Mouse (Mus musculus) retina, postnatal 7 days (tissue): Measurements from ENCODE around the gene Syne1.
"Not testable (repeated sequence)": the region's sequence is repeated elsewhere in the genome, so short reads cannot be mapped to it uniquely, and the experiment has no call there.

Experiments used
- DNase-seq: peaks from one replicate; pipeline ENCODE4 v3.0.0-alpha.2; 2012; ENCODE audit warnings: low read depth, low spot score

Syne1 gene

DNA sequence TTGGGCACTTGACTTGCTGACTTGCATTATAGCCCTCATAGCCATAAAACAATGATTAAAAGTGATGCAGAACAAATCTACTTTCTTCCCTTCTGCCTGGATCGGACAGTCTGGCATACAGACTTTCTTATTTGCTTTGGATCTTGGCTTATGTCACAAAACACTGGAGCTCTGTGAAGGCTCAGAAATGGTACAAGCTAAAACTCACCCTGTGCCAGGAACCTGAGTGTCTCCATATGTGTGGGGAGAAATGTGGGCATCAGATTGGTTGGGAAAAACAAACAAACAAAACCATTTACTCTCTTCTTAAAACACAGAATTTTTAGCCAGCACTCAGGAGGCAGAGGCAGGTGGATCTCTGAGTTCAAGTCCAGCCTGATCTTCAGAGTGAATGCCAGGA, 30.6 kb downstream of the Syne1 start:
- no peak for DNase-seq

DNA sequence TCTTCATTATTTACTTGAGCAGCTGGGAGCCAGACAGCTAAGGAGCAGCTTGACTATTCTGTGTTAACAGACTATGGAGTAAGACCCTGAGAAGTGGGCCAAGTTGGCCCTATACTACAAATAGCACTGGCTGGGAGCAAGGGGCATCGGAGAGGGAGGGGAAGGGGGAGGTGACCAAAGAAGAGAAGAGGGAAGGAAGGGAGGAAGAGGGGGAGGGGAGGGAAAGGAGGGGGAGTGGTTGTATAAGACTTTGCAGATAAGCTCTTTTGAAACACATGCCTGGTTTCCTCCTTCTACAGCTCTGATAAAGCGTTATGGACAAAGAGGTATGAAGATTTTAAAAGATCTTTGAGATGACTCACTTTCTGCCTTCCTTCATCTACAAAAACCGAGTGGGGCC, 36.0 kb downstream of the Syne1 start:
- no peak for DNase-seq

DNA sequence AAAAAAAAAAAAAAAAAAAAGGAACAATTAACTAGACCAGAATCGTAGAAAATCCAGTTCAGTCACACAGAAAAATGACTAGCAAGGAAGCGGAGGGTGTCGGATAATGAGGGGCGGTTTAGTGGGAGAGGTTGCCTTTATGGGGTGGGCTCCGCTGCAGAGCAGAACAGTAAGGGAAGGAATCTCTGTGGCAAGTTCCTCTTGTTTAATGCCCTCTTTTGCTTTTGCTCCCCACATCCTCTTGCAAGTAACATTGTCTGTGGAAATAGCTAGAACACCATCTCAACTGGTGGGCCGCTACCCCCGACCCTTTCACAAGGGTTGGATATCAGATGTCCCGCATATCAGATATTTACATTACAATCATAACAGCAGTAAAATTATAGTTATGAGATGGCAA, 37.1 kb downstream of the Syne1 start:
- DNase-seq, result no peak

DNA sequence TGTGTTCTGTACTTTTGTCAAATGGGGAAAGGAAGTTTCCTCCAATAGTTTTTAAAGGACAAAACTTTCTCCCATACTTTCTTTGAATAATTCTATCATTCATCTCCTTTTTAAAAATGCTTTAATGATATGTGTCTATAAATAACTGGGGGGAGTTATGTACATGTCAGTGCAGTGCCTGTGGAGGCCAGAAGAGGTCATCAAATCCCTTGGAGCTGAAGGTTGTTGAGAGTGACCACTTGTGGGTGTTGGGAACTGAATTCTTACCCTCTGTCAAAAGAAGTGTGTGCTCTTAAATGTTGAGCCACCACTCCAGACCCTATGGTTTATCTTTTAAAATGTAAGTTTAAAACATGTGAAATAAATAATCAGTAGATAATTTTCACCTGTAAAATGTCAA, 39.0 kb downstream of the Syne1 start:
- DNase-seq, result no peak

DNA sequence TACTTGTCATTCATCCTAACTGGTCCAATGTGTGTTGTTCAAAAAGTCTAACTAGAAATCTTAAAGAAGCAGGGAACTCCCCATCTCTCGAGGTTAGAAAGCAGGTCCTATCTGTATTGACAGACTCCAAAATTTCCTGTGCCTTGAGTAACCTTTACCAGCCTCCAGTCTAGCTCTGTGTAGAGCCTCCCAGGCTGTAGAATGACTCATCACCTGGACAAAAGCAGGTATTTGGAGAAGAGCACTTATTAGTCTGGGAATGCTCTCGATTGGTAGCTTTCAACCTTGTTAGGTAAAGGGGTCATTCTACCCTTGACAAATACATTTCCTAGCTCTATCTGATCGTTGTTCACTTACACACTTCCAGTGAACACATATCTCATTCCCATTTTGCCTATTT, 39.9 kb downstream of the Syne1 start:
- no peak for DNase-seq

DNA sequence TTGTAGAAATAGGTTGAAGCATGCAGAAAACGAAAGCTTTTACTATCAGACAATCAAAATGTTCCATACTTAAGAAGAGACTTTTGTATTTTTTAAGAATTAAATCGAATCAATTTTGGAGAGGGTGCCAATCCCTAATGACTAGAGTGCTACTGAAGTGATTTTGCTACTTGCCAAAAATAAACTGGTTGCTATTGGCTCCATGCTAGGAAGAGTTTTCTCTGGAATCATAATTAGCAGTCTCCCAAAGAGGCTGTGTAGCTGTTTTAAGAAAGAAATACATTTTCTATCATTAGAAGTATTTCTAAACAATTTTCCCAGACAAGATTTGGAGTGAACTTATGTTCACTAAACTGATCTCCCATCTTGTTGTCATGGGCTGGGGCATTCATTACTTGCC, 43.8 kb downstream of the Syne1 start:
- DNase-seq, result no peak

DNA sequence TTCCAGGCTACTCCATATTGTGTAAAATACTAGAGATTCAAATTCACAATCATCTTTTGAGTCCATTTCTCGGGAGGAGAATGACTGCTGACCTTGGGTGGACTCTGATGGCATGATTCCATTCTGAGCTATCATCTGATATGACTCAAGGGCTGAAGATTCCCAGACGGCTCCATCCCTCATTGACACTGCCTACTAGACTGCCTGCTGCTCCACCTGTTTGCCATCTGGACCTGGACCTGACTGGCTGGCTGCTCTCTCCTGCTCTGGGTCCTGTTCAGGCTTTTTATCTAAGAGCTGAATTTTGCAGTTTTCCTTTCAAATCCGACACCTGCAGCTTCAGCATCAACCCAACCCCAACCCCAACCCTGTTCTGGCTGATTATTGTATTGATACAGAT, 46.5 kb downstream of the Syne1 start:
- no peak for DNase-seq

DNA sequence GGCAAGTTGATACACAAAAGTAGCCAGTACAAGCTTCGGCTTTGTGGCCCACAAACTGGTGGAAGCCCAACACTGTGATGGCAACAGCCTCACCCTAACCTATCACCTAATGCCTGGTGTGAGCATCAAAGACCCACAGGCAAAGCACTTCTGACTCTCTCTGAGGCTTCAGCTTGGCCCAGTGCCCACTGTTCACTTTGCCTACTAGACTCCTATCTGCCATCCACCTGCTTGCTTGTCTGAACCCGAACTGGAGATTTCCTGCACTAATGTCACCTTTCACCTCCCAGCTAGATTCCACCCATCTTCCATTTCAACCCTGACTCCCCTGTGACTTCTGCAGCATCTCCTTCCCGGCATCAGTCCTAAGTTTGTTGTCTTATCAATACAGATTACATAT, 47.4 kb downstream of the Syne1 start:
- no peak for DNase-seq

DNA sequence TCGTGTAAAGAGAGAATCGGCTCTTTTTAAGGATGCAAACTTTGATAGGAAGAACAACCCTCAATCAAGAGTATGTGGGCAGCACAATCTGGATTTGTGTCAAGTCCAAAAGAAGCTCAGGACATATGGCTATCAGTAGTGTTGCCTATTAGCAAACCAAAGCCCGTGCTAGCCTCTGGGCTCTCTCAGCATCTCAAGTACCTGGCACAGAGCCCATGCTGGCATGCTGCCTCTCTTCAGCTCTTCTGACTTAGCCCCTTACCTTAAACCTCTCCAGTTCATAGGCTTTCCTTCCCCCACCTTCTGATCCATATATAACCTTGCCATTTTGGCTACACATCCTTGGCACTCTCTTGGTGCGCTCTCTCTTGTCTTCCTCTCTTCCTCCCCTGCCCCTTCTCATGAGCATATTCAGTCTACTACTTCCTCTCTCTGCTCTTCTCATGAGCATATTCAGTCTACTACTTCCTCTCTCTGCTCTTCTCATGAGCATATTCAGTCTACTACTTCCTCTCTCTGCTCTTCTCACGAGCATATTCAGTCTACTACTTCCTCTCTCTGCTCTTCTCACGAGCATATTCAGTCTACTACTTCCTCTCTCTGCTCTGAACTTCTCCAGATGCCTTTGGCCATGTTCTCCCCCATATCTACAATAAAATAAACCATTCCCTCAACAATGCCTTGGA, 51.5 kb downstream of the Syne1 start:
- not testable (repeated sequence) for DNase-seq

DNA sequence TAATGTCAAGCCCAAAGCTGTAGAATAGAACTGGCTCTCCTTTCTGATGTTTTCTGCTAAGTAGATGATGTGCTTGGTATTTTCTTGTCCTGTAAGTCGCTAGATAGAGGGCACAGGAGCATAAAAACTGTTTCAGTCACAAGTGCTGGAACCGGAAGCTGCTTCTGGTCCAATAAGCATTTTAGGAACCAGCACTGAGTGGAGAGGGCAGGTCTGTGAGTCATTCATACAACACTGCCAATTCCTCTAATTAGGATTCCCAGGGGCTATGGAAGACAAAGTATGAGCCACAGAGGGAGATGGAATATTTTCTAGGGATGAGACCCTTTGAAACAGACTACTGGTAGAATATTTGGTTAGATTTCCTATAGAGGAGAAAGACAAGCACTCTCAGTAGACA, 53.4 kb downstream of the Syne1 start:
- no peak for DNase-seq

DNA sequence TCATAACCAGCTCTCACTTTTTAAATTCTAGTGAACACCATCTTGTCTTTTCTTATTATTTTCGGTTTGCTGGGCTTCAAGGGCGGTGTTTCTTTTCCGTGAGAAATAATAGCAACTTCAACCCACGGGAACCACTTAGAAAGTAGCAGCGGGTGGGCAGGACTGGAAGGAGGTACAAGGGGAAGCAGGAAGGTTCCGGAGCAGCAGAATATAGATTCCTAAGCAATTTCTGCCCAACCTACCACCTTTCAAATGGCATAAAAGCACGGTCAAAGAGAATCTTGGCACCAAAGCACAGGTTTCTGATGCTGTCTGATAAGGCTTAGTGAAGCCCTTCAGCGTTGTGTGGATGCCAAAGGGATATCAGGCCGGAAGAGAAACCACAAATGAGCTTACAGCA, 60.2 kb downstream of the Syne1 start:
- DNase-seq, result no peak

DNA sequence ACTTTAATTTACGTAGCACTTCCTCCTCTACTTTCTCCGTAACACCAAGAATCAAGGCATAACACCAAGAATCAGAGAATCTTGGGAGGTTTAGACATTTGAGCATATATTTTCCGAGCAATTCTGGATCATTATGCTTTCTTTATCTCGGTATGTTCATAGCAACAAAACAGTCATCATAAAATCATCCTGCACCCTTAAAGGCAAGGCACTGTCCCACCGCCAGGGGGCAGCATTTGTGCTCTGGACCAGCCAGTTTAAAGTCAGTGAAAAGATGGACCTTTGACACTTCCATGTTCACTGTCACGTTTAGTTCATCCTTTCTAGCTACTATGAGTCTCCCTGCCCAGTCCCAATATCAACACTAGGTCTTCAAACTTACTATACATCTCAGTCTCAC, 61.3 kb downstream of the Syne1 start:
- DNase-seq, result no peak

DNA sequence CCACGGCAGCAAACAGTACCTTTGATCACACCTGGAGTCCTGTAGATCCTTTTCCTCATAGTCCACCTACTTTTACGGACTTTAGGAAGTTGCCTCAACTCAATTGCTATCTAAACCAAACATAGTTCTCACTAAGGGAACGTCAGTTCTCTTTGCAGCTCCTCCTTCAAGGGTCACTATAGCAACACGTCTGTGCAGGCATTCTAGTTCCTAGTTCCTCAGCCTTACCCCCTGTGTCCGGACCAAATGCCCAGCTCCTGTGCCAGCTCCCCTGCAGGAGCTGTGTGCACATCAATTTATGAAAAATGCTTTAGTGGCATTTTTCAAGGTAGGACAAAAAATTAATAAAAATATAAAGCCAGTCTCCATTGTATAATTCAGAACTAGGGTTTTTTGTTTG, 63.2 kb downstream of the Syne1 start:
- no peak for DNase-seq

DNA sequence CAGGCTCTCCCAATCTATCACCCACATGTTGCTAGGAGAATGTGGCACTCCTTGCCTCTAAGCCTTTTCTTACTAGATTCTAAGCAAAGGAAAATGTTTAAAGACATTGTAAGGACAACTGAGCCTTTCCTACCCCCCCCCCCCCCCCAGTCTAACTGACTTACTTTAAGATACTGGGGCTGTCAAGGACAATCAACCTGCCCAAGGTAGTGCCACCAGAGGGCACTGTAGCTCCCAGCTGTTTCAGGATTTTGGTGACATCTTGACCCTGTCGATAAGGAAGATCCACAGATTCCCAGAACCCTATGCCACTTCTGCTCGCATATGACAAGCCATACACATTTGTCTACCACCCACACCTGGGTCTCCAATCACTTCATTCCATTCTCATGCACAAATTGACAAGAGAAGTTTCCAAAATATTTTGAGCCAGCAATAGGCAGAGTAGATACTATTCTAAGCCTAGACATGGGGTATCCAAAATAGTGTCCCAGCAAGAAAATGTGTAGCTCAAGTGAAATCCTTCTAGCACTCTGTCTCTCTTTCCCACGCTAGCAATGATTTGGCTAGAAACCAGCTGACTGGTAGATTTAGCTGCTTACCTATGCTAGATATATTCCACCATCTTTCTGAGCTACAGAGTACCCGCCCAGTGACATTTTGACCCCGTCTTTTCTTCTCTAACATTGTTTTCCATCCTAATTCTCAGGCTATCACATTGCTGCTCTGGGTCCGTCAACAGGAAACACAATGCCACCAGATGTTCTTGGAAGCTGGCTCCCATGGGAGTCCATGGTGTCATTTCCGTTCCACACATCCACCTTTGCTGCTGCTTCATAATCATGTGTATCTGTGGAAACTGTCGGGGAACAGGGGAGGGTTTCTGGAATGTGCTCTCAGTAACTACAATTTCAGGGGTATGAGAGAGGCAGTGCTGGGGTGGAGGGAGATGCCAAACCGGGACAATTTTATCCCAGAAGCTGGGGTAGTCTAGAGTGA, 70.4 kb downstream of the Syne1 start:
- DNase-seq, result no peak

DNA sequence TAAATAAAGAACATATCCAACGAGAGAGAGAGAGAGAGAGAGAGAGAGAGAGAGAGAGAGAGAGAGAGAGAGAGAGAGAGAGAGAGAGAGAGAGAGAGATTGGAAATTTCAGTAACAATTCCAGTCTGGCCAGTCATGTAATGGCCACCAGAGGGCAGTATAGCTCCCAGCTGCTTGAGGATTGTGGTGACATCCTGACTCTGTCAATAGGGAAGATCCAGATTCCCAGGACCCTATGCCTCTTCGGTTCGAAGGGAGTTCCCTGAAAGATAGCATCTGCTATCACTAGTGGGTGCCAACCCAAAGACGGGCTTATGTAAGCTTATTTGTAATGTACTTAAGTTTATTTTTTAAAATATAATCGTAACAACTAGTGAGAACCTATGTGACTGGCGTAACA, 71.2 kb downstream of the Syne1 start:
- peak; percentile 41 for DNase-seq

DNA sequence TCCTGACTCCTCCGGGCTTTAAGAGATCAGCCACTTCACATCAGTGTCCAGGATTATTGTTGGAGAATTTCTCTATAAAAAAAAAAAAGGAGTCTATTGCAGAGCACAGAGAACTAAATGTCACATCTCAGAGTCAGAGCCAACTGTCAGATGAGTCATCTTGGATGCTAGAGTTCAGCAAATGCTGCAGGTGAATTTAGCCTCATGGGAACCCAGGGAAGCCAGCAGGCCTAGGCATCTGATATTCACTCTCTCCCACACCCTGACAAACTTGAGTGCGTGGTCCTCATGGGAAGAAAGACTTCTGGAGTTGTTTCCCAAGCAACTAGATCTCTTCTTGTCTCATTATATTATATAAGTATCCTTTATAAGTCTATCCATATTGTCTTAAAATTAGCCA, 82.6 kb downstream of the Syne1 start:
- DNase-seq, result no peak

DNA sequence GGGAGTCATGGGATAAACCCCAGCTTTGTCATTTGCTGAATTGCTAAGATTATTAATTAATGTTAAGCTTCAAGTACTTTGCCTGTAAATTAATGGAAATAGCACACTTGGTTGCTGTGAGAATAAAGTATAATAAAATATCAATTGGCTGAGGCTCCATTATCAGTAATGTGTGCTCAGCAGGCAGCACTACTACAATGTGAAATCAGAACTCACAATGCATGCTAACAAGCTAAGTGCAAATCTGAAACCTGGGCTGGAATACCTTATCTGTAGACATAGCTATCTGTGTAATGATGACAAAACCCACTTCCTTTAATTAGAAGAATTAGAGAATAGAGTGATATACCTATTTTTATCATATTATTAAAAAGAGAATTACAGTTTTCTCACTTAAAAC, 97.5 kb downstream of the Syne1 start:
- no peak for DNase-seq

DNA sequence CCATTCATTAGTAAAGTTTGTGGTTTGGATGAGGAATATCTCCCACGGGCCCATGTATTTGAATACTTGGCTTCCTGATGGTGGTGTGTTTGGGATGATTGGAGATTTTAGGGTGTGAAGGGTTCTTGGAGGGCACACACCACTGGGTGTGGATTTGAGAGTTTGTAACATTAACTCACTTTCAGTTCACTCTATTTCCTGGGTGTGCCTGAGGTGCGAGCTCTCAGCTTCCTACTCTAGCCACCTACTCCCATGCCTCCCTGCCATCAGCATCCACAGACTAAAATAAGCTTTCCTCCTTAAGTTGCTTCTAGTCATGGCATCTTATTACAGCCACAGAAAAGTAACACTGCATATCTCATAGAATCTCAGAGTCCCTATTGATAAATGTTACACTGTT, 101.3 kb downstream of the Syne1 start:
- no peak for DNase-seq

DNA sequence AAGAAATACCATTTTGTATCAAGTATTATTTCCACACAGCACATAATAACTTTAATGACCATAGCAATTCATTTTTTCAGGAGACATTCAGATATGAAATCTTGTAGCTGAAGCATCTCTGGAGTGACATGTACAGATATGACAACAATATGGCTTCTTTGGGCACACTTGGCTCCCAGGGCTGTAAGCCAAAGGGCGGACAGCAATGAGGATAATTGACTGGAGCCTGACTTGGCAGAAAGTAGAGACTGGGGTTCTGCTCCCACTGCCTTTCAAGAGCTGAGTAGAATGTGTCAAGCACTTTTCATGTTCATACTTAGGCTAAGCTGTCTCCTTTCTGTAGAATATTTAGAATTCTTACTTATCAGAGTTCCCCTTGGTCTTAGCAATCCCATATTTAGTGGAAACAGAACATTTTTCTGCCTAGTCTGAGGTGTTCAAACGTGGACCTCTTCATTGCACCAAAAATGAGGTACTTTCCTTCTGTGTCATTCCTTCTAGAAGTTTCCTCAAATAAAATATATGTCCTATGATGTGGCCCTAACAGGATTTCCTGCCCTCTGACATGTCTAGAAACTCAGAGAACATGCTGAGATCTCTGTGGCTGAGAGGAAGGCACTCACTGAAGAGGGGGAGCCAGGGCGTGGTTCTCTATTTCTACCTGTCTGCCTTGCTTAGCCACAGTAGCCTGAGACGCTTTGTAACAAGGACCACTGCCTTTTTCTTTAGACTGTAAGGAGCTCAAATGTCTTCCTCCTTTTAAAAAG, 103.1 kb downstream of the Syne1 start:
- DNase-seq, result no peak

DNA sequence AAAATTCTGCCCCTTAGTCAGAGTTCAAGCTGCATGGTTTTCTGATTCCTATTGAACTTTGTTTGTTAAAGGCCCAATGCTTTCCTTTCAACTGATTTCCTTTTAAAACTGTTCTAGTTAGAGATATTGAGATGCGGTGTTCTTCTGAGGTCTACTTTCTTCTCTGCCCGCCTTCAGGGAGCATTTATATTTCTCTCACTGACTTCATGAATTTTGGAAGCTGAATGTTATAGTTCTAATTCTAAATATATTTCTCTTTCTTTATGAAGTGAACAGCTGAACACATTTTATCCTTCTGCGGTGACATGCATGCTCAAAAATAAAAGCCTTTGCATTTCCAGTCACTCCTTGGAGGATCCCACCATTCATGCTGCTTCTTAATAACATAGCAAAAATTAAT, 106.0 kb downstream of the Syne1 start:
- no peak for DNase-seq

DNA sequence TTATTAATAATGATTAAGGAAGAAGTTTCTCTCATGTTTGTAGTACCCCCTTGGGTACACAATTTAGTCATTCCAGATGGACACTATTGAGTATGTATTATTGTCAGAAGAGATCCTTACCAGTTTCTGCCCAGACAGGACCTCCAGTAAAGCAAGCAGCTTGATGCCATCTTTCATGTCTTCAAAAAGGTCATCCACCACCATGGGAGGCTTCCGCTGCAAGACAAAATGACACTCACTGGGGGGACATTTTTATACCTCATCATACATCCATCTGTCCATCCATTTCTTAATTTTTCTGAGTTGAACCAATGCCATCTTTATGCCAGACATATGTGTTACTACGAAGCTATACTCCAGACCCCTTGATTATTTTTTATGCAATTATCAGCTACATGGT, 108.3 kb downstream of the Syne1 start:
- DNase-seq, result no peak

DNA sequence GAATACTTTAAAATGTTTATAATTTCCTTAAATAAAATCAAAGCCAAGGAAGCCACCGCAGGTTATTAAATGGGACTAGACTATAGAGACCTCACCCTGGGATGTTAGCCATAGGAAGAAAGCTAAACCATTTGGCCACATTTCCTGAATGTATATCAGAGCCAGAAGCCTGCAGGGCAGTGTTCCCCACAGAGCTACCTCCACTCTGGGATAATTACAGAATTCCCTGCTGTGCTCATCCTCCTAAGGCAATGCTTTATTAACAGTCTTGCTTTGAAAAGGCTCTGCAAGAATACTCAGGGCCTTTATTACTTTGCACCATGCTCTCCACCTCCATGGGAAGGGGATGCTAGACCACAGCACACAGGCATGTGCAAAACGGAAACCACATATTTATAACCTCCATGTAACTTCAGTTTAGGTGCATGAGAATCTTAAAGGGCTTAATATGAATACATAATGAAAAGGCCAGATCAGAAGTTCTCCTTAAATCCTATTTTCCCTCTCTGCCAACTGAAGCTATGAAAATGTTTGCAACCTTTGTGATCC, 111.4 kb downstream of the Syne1 start:
- DNase-seq, result no peak
